ENCODE assay signal across 12 mouse cellular contexts in genomic region chr16:10626116-10626515, GRCm38 (mm10).
"Had no signal": no experiment of that assay in that cellular context is flagged by ENCODE, and none has a peak within 500 bp of the region (broad histone marks: within the 10 kb centered on the region; RNA-seq: fewer than 3 reads in every experiment).

No protein-coding gene starts in this region.

- H3K4me1 ChIP-seq: midbrain, embryonic 10.5 days; neural tube, embryonic 15.5 days had no signal

- H3K27me3 ChIP-seq: liver, embryonic 15.5 days; neural tube, embryonic 15.5 days; stomach, embryonic 15.5 days had no signal

- H3K36me3 ChIP-seq: liver, embryonic 15.5 days had no signal

- H3K9me3 ChIP-seq: limb, embryonic 10.5 days; liver, embryonic 15.5 days; midbrain, embryonic 10.5 days; neural tube, embryonic 15.5 days; stomach, embryonic 15.5 days had no signal

- H3K27ac ChIP-seq: limb, embryonic 10.5 days; liver, embryonic 15.5 days; midbrain, embryonic 10.5 days; neural tube, embryonic 15.5 days; stomach, embryonic 15.5 days had no signal

- DNase-seq: kidney, postnatal 25 days; lung, adult 2 months; midbrain, embryonic 14.5 days; right cerebral cortex, postnatal 4 days; thymus, adult 2 months; thymus, postnatal 25 days had no signal

- H3K4me3 ChIP-seq: limb, embryonic 10.5 days; liver, embryonic 15.5 days; midbrain, embryonic 10.5 days; myocyte; neural tube, embryonic 15.5 days; stomach, embryonic 15.5 days had no signal
